Mouse (Mus musculus) CH12.LX (cell line): Measurements from ENCODE around the gene Cep250. TPM values are rescaled to one million over a fixed set of nuclear protein-coding genes. Genes with fewer than 3 reads are reported as not detected.

Experiments used
- DNase-seq: peaks from one replicate; pipeline ENCODE4 v3.0.0-alpha.2; 2013; ENCODE audit errors: extremely low read depth
- H3K27ac ChIP-seq: 2 replicates; pipeline ENCODE4 v1.5.1; 2012; ENCODE audit warnings: low read depth, mild to moderate bottlenecking, control low read depth, moderate library complexity; ENCODE audit not compliant: insufficient read depth
- H3K27me3 ChIP-seq: replicated peaks from 2 replicates; pipeline ENCODE3; 2012; ENCODE audit warnings: inconsistent platforms
- H3K36me3 ChIP-seq, 2 experiments: replicated peaks in 1 of 2; 2 replicates each; pipeline versions ENCODE3 to v1.6.1; 2012; ENCODE audit warnings: inconsistent platforms in 1 of 2, low read length in 1 of 2, mild to moderate bottlenecking in 1 of 2, mixed read lengths in 1 of 2, moderate library complexity in 1 of 2; ENCODE audit not compliant: control insufficient read depth in 1 of 2, insufficient read depth in 1 of 2
- H3K4me1 ChIP-seq, 2 experiments: 2 replicates each; pipeline ENCODE4 v1.6.1; 2012; ENCODE audit warnings: inconsistent platforms in 1 of 2, moderate library complexity in 1 of 2; ENCODE audit not compliant: insufficient read depth in 2 of 2, control insufficient read depth in 1 of 2
- H3K4me2 ChIP-seq: 2 replicates; pipeline ENCODE4 v1.6.1; 2012; ENCODE audit warnings: low read depth, mild to moderate bottlenecking, control low read depth; ENCODE audit not compliant: poor library complexity, insufficient read depth, severe bottlenecking
- H3K4me3 ChIP-seq, 3 experiments: fragments of 150-350 bp in 1 of 3; sonication (generic) in 1 of 3; replicated peaks in 1 of 3; 2 replicates each; pipeline versions ENCODE3 to v1.5.1; 2011 to 2012; ENCODE audit warnings: low read depth in 2 of 3, low read length in 2 of 3, mild to moderate bottlenecking in 2 of 3, moderate library complexity in 2 of 3, control low read depth in 1 of 3, improper control_type of control experiment in 1 of 3, inconsistent platforms in 1 of 3, mixed read lengths in 1 of 3; ENCODE audit not compliant: poor library complexity in 1 of 3
- H3K79me2 ChIP-seq: replicated peaks from 2 replicates; pipeline ENCODE4 v1.6.1; 2012; ENCODE audit warnings: mild to moderate bottlenecking, moderate library complexity; ENCODE audit not compliant: control insufficient read depth, poor library complexity, insufficient read depth, severe bottlenecking; ENCODE audit errors: extremely low read depth
- H3K9ac ChIP-seq: 2 replicates; pipeline ENCODE4 v1.6.1; 2012; ENCODE audit warnings: low read depth, mild to moderate bottlenecking, control low read depth, moderate library complexity; ENCODE audit not compliant: insufficient read depth
- H3K9me3 ChIP-seq: replicated peaks from 2 replicates; pipeline ENCODE3; 2012; ENCODE audit warnings: low read length, inconsistent platforms, mixed read lengths
- CHD1 ChIP-seq: IDR thresholded peaks from 2 replicates; pipeline ENCODE4 v1.6.1; 2012; ENCODE audit warnings: low read depth, low read length, improper control_type of control experiment, inconsistent platforms
- CHD2 ChIP-seq: IDR thresholded peaks from 2 replicates; pipeline ENCODE4 v1.6.1; 2011; ENCODE audit warnings: low read length, improper control_type of control experiment
- CTCF ChIP-seq, 2 experiments: IDR thresholded peaks in 1 of 2; conservative IDR thresholded peaks in 1 of 2; 2 replicates each; pipeline ENCODE4 v1.5.1; 2011 to 2012; ENCODE audit warnings: low read depth in 2 of 2, low read length in 2 of 2, improper control_type of control experiment in 1 of 2, inconsistent platforms in 1 of 2, mild to moderate bottlenecking in 1 of 2, moderate library complexity in 1 of 2
- ELF1 ChIP-seq: IDR thresholded peaks from 2 replicates; pipeline ENCODE4 v1.6.1; 2014; ENCODE audit warnings: low read depth, mild to moderate bottlenecking, inconsistent platforms, low read length, improper control_type of control experiment
- GABPA ChIP-seq: IDR thresholded peaks from 2 replicates; pipeline ENCODE4 v1.6.1; 2012; ENCODE audit warnings: low read depth, low read length, improper control_type of control experiment, inconsistent platforms; ENCODE audit not compliant: insufficient replicate concordance
- IRF4 ChIP-seq: IDR thresholded peaks from 2 replicates; pipeline ENCODE4 v1.6.1; 2014; ENCODE audit warnings: low read depth, mild to moderate bottlenecking, inconsistent platforms, low read length, improper control_type of control experiment
- JUN ChIP-seq: IDR thresholded peaks from 2 replicates; pipeline ENCODE4 v1.6.1; 2011; ENCODE audit warnings: low read depth, mild to moderate bottlenecking, low read length, improper control_type of control experiment, moderate library complexity; ENCODE audit not compliant: insufficient read depth
- MAX ChIP-seq: IDR thresholded peaks from 2 replicates; pipeline ENCODE4 v1.6.1; 2011; ENCODE audit warnings: low read length, improper control_type of control experiment
- PAX5 ChIP-seq: IDR thresholded peaks from 2 replicates; pipeline ENCODE4 v1.6.1; 2012; ENCODE audit warnings: low read length, inconsistent platforms, mixed read lengths
- POLR2A ChIP-seq: IDR thresholded peaks from 2 replicates; pipeline ENCODE4 v1.6.1; 2011; ENCODE audit warnings: low read depth, mild to moderate bottlenecking, improper control_type of control experiment, low read length
- POLR2AphosphoS2 ChIP-seq: IDR thresholded peaks from 2 replicates; pipeline ENCODE4 v1.6.1; 2011; ENCODE audit warnings: low read depth, low read length, improper control_type of control experiment
- RCOR1 ChIP-seq: conservative IDR thresholded peaks from 2 replicates; pipeline ENCODE4 v1.6.1; 2012; ENCODE audit warnings: low read depth, mild to moderate bottlenecking, inconsistent platforms, low read length, improper control_type of control experiment
- SIN3A ChIP-seq: IDR thresholded peaks from 2 replicates; pipeline ENCODE4 v1.6.1; 2012; ENCODE audit warnings: low read length, improper control_type of control experiment, inconsistent platforms
- SMC3 ChIP-seq: IDR thresholded peaks from 2 replicates; pipeline ENCODE4 v1.6.1; 2011; ENCODE audit warnings: low read depth, low read length, improper control_type of control experiment
- TBP ChIP-seq: conservative IDR thresholded peaks from 2 replicates; pipeline ENCODE4 v1.6.1; 2011; ENCODE audit warnings: low read depth, low read length, improper control_type of control experiment
- UBTF ChIP-seq: IDR thresholded peaks from 2 replicates; pipeline ENCODE4 v1.6.1; 2012; ENCODE audit warnings: low read depth, mild to moderate bottlenecking, inconsistent platforms, low read length, improper control_type of control experiment, moderate library complexity
- ZC3H11A ChIP-seq: IDR thresholded peaks from 2 replicates; pipeline ENCODE4 v1.6.1; 2012; ENCODE audit warnings: low read depth, mild to moderate bottlenecking, inconsistent platforms, low read length, improper control_type of control experiment
- ZMIZ1 ChIP-seq: IDR thresholded peaks from 2 replicates; pipeline ENCODE4 v1.6.1; 2012; ENCODE audit warnings: low read depth, mild to moderate bottlenecking, inconsistent platforms, low read length, improper control_type of control experiment
- ZNF384 ChIP-seq: IDR thresholded peaks from 2 replicates; pipeline ENCODE4 v1.6.1; 2012; ENCODE audit warnings: low read depth, low read length, improper control_type of control experiment, inconsistent platforms
- dilution Hi-C: fragments of 300-500 bp; cut with MboI; formaldehyde crosslinking; loops from 2 replicates; pipeline ENCODE4 v1.14.3; 2020; ENCODE audit warnings: low sequenced_read_pairs; ENCODE audit not compliant: extremely low pct_unique_long_range_greater_than_20kb, extremely low pct_ligation_motif_present
- in situ Hi-C: fragments of 300-500 bp; cut with MboI; formaldehyde crosslinking; loops from 3 replicates; pipeline ENCODE4 v1.14.3; 2019; ENCODE audit warnings: low sequenced_read_pairs, low pct_ligation_motif_present, low pct_unique_long_range_greater_than_20kb, mixed read lengths
- polyA plus RNA-seq: library from polyadenylated mRNA; unstranded; fragments of >175 nt; gene quantifications from 2 replicates; pipeline ENCODE4 v1.2.1, GENCODE M21; 2012; ENCODE audit warnings: low read depth; ENCODE audit not compliant: insufficient read length
- total RNA-seq, 2 experiments: library from RNA; depleted of rRNA; stranded (reverse); fragments of 300-350 nt in 1 of 2; fragments of >200 nt in 1 of 2; gene quantifications; 2 replicates each; pipeline ENCODE4 v1.2.3; 2012 to 2014

Gene Cep250
- total and polyA plus RNA-seq, 3 experiments, result 13.5 to 29.1 (median 25.8) TPM

DNA sequence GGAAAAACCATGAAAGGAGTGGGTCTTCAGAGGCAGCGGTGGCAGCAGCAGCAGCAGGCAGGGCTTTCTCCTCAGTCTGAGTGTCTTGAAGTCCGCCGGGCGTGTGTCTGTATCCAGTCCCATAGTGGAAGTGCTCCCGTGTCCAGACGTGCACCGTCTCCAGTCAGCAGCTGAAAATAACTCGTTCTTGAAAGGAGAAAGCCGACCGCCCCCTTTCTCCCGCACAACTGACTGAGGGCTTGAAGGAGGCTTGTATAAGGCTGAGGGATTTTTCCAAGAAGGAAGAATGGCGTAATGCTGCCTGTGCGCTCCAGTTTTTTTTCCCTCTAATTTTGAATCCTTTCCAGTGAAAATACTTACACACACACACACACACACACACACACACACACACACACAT is 11.1 kb upstream of the Cep250 start, which contains the start of gene Gdf5:
Gene Gdf5 (minus strand): TSS at position 244 of the 400 bp plus-strand sequence.
- no peaks in the 10 kb centered on the region for H3K9me3 ChIP-seq
- DNase-seq, result no peak
- no peaks in the 10 kb centered on the region for H3K79me2 ChIP-seq
- H3K4me1 ChIP-seq, result peaks cover 0 to 3% of the 10 kb centered on the region in 2 experiments; a peak in 3 of 4 replicates
- no peak within 1 kb of the TSS for H3K9ac ChIP-seq
- H3K36me3 ChIP-seq, result no peaks in the 10 kb centered on the region
- no peak within 1 kb of the TSS for H3K27ac ChIP-seq
- no peak within 1 kb of the TSS for H3K4me2 ChIP-seq
- in situ Hi-C loops (loop anchor here (25.0 kb wide), 1 partner anchor 258 kb away; the partner anchor contains the start of gene Trpc4ap), dilution Hi-C loops (no loop called here)
- no peak within 1 kb of the TSS for H3K4me3 ChIP-seq
- peaks cover 1% of the 10 kb centered on the region for H3K27me3 ChIP-seq
- TF ChIP-seq RCOR1, result no peak
- no peak for TF ChIP-seq CTCF (conservative IDR thresholded peaks at IDR 0.05 in 1 of 2, IDR thresholded peaks at IDR 0.05 in 1 of 2; ENCODE audit: low read depth in 2 of 2, low read length in 2 of 2)
- TF ChIP-seq SMC3, result no peak
- TF ChIP-seq ELF1, result no peak
- TF ChIP-seq CHD1, result no peak
- TF ChIP-seq ZC3H11A, result no peak
- TF ChIP-seq MAX, result no peak
- no peak for TF ChIP-seq PAX5
- no peak for TF ChIP-seq POLR2AphosphoS2
- TF ChIP-seq SIN3A, result no peak
- TF ChIP-seq CHD2, result no peak
- no peak for TF ChIP-seq IRF4

DNA sequence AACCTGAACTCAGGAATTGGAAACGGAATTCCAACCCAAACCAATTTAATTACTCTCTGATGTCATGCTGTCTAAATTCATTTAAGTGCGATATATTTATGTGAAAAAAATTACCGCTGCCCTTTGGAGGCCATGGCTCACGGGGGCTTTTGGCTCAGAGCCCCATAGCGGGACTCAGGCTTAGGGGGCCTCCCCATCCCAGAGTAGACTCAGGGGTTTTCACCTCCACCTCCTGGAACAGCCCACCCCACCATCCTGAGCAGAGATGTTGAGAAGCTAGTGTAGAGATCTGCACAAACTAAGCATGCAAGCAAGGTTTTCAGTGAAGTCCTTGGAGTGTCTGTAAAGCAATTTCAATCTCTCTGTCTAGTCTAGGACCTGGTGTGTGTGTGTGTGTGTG is 10.7 kb upstream of the Cep250 start:
- H3K36me3 ChIP-seq, result no peaks in the 10 kb centered on the region
- no peak overlapping the region for H3K9ac ChIP-seq
- no peaks in the 10 kb centered on the region; a peak in 1 of 4 replicates for H3K4me1 ChIP-seq
- no peak overlapping the region for H3K4me3 ChIP-seq
- H3K79me2 ChIP-seq, result no peaks in the 10 kb centered on the region
- dilution Hi-C loops, result no loop called here
- H3K27ac ChIP-seq, result no peak overlapping the region
- in situ Hi-C loops, result loop anchor here (25.0 kb wide), 1 partner anchor 258 kb away; the partner anchor contains the start of gene Trpc4ap
- H3K27me3 ChIP-seq, result peaks cover 1% of the 10 kb centered on the region
- H3K9me3 ChIP-seq, result no peaks in the 10 kb centered on the region
- H3K4me2 ChIP-seq, result no peak overlapping the region
- no peak for DNase-seq
- TF ChIP-seq UBTF, result no peak
- TF ChIP-seq GABPA, result no peak
- no peak for TF ChIP-seq JUN
- no peak for TF ChIP-seq ZNF384
- no peak for TF ChIP-seq POLR2A
- TF ChIP-seq TBP, result no peak
- TF ChIP-seq SIN3A, result no peak
- TF ChIP-seq ZMIZ1, result no peak
- no peak for TF ChIP-seq CTCF (conservative IDR thresholded peaks at IDR 0.05 in 1 of 2, IDR thresholded peaks at IDR 0.05 in 1 of 2; ENCODE audit: low read depth in 2 of 2, low read length in 2 of 2)
